Mouse (Mus musculus): Measurements from ENCODE around the gene Asb17. TPM values are rescaled to one million over a fixed set of nuclear protein-coding genes. Genes with fewer than 3 reads are reported as not detected.

The Asb17 gene
- total and polyA plus RNA-seq, 3 experiments: 0.08 to 3.1 (median 2.8) TPM

DNA sequence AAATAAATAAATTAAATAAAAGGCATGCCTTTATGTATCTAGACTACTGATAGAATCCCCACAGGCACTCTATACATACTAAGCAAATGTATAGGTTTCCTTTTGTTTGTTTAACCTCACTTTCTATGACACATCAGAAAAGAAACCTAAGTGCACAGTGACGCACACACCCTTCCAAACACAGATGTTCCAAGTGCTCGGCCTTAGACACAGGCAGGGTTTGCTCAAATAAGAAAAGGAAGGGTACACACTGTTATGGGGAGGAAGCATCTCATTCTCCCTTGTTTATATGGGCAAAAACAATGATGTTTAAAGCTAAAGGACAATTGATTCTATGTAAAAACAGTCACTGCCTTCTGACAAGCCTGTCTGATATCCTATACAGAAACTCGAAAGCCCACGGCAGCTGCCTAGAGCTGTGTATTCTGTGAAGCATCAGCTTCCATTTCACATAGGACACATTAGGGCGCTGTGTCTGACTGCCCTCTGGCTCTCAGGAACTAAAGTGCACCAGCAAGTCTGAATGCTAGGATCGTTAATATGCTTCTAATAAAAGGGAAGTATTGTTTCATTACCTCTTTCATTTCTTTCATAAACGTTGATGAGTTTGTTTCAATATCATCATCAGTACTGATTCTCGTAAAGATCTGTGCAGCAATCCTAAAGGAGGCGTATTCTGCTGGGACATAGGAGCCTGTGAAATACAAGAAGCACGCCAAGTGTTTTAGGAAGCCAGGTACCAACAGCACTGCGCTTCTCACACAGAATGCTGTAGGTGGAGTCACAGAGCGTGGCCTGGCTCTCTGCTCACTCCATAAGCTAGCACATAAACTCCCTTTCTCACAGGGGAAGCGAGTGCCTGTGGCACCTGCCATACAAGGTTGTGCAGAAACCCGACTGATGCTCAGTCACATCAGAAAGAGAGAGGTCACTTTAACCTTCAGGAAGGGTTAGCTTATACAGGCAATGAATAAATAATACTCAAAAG lies 23.4 kb downstream of the Asb17 start:
- ATAC-seq (ENCODE audit: extremely low read depth, insufficient number of reproducible peaks, low FRiP score, poor library complexity, severe bottlenecking) (peak; percentile 54; the same call in 1 of the 2 replicates), DNase-seq (ENCODE audit: low spot score) (no peak)
- Histone ChIP-seq H3K9me3 (replicated peaks) (no peaks in the 10 kb centered on the region), H3K4me3 (ENCODE audit: low read depth, low read length) (peak overlapping the region; percentile 16; the same call in 1 of the 2 replicates), H3K27me3 (ENCODE audit: insufficient read depth, low read length) (no peaks in the 10 kb centered on the region), H3K4me1 (ENCODE audit: insufficient read depth, low read depth, low read length) (peaks cover 35% of the 10 kb centered on the region), H3K36me3 (replicated peaks) (no peaks in the 10 kb centered on the region)
- TF ChIP-seq CTCF (IDR thresholded peaks at IDR 0.05; ENCODE audit: low read depth, low read length): no peak

GRCm38 (mm10) chr3:153871396-153871795 lies 27.4 kb downstream of the Asb17 start:
- peaks cover 18% of the 10 kb centered on the region for H3K4me1 ChIP-seq (ENCODE audit: insufficient read depth, low read depth, low read length)
- DNase-seq (ENCODE audit: low spot score) (no peak), ATAC-seq (ENCODE audit: extremely low read depth, insufficient number of reproducible peaks, low FRiP score, poor library complexity, severe bottlenecking) (no peak)
- peaks cover 14% of the 10 kb centered on the region for H3K27me3 ChIP-seq (ENCODE audit: insufficient read depth, low read length)
- TF ChIP-seq CTCF (IDR thresholded peaks at IDR 0.05; ENCODE audit: low read depth, low read length) (no peak), POLR2AphosphoS5 (IDR thresholded peaks at IDR 0.05; ENCODE audit: insufficient replicate concordance, low read depth, low read length) (no peak), TAL1 (conservative IDR thresholded peaks at IDR 0.05; ENCODE audit: low read depth, low read length) (no peak), GATA1 (IDR thresholded peaks at IDR 0.05; ENCODE audit: borderline replicate concordance, low read length) (no peak), GATA2 (IDR thresholded peaks at IDR 0.05; ENCODE audit: borderline replicate concordance, low read depth, low read length) (no peak)
- H3K4me3 ChIP-seq (ENCODE audit: low read depth, low read length): no peak overlapping the region
- no peaks in the 10 kb centered on the region for H3K9me3 ChIP-seq (replicated peaks)
- H3K36me3 ChIP-seq (replicated peaks): no peaks in the 10 kb centered on the region

- no peak overlapping the region for H3K4me3 ChIP-seq (ENCODE audit: low read depth, low read length)
- no peaks in the 10 kb centered on the region for H3K9me3 ChIP-seq (replicated peaks)
- no peak; the same call in 1 of the 2 replicates for ATAC-seq (ENCODE audit: extremely low read depth, insufficient number of reproducible peaks, low FRiP score, poor library complexity, severe bottlenecking)
- TF ChIP-seq GATA2 (IDR thresholded peaks at IDR 0.05; ENCODE audit: borderline replicate concordance, low read depth, low read length): no peak
- no peak for TF ChIP-seq TAL1 (conservative IDR thresholded peaks at IDR 0.05; ENCODE audit: low read depth, low read length)
- no peak for TF ChIP-seq CTCF (IDR thresholded peaks at IDR 0.05; ENCODE audit: low read depth, low read length)
- TF ChIP-seq POLR2AphosphoS5 (IDR thresholded peaks at IDR 0.05; ENCODE audit: insufficient replicate concordance, low read depth, low read length): no peak
- no peak for TF ChIP-seq GATA1 (IDR thresholded peaks at IDR 0.05; ENCODE audit: borderline replicate concordance, low read length)
- peaks cover 12% of the 10 kb centered on the region for H3K4me1 ChIP-seq (ENCODE audit: insufficient read depth, low read depth, low read length)
- peaks cover 13% of the 10 kb centered on the region for H3K27me3 ChIP-seq (ENCODE audit: insufficient read depth, low read length)
- no peaks in the 10 kb centered on the region for H3K36me3 ChIP-seq (replicated peaks)
- DNase-seq (ENCODE audit: low spot score): no peak
Measured at GRCm38 (mm10) chr3:153886296-153886695, 42.3 kb downstream of the Asb17 start.

DNA sequence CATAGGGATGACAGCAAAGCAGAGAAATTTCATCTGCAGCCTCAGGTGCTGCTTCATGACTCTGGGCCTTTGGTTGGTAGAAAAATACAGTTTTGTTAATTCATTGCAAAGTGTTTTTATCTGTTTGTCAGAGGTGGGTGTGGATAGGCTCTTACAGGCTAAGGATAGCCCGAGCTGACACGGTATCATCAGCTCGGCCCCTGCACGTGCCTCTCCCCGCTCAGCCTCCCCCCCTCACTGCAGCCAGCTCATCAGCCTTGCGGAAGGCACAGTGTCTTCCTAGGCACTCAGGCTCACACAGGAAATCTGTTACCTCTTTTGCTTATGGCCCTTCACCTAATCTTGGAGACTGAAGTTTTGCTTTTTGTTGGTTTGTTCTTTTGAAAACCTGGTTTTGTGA lies 44.1 kb downstream of the Asb17 start:
- no peaks in the 10 kb centered on the region for H3K36me3 ChIP-seq (replicated peaks)
- peaks cover 12% of the 10 kb centered on the region for H3K27me3 ChIP-seq (ENCODE audit: insufficient read depth, low read length)
- 0 out of 2 replicates have a peak, but pooled peaks have one; percentile 28 for ATAC-seq (ENCODE audit: extremely low read depth, insufficient number of reproducible peaks, low FRiP score, poor library complexity, severe bottlenecking)
- no peaks in the 10 kb centered on the region for H3K9me3 ChIP-seq (replicated peaks)
- no peak for DNase-seq (ENCODE audit: low spot score)
- TF ChIP-seq TAL1 (conservative IDR thresholded peaks at IDR 0.05; ENCODE audit: low read depth, low read length) (no peak), GATA2 (IDR thresholded peaks at IDR 0.05; ENCODE audit: borderline replicate concordance, low read depth, low read length) (no peak), CTCF (IDR thresholded peaks at IDR 0.05; ENCODE audit: low read depth, low read length) (no peak), GATA1 (IDR thresholded peaks at IDR 0.05; ENCODE audit: borderline replicate concordance, low read length) (no peak), POLR2AphosphoS5 (IDR thresholded peaks at IDR 0.05; ENCODE audit: insufficient replicate concordance, low read depth, low read length) (no peak)
- H3K4me3 ChIP-seq (ENCODE audit: low read depth, low read length): no peak overlapping the region
- peaks cover 12% of the 10 kb centered on the region for H3K4me1 ChIP-seq (ENCODE audit: insufficient read depth, low read depth, low read length)

DNA sequence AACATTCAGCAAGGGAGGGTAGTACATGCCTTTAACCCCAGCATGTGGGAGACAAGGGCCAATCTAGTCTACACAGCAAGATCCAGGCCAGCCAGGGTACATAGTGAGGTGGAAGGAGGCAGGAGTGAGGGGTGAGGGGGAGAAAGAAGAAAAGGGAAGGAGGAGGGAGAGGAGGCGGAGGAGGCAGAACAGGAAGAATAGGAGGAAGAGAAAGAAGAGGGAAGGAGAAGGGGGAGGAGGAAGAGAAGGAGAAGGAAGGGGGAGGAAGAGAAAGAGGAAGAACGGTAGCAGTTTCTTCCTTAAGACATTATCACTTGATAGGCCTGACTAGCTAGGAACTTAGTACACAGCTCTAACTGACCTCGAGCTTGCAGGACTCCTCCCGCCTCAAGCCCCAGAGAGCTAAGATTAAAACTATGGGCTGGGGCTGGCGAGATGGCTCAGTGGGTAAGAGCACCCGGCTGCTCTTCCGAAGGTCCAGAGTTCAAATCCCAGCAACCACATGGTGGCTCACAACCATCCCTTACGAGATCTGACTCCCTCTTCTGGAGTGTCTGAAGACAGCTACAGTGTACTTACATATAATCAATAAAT lies 45.3 kb downstream of the Asb17 start:
- ATAC-seq (ENCODE audit: extremely low read depth, insufficient number of reproducible peaks, low FRiP score, poor library complexity, severe bottlenecking) (no peak), DNase-seq (ENCODE audit: low spot score) (no peak)
- Histone ChIP-seq H3K4me1 (ENCODE audit: insufficient read depth, low read depth, low read length) (peaks cover 8% of the 10 kb centered on the region), H3K4me3 (ENCODE audit: low read depth, low read length) (no peak overlapping the region), H3K9me3 (replicated peaks) (no peaks in the 10 kb centered on the region), H3K36me3 (replicated peaks) (no peaks in the 10 kb centered on the region), H3K27me3 (ENCODE audit: insufficient read depth, low read length) (peaks cover 5% of the 10 kb centered on the region; the same call in 1 of the 2 replicates)
- TF ChIP-seq GATA1 (IDR thresholded peaks at IDR 0.05; ENCODE audit: borderline replicate concordance, low read length): no peak
- no peak for TF ChIP-seq POLR2AphosphoS5 (IDR thresholded peaks at IDR 0.05; ENCODE audit: insufficient replicate concordance, low read depth, low read length)
- TF ChIP-seq TAL1 (conservative IDR thresholded peaks at IDR 0.05; ENCODE audit: low read depth, low read length): no peak
- TF ChIP-seq CTCF (IDR thresholded peaks at IDR 0.05; ENCODE audit: low read depth, low read length): no peak
- no peak for TF ChIP-seq GATA2 (IDR thresholded peaks at IDR 0.05; ENCODE audit: borderline replicate concordance, low read depth, low read length)

GRCm38 (mm10) chr3:153895454-153895853 lies 51.4 kb downstream of the Asb17 start:
- no peak for DNase-seq (ENCODE audit: low spot score)
- Histone ChIP-seq H3K4me1 (ENCODE audit: insufficient read depth, low read depth, low read length) (peaks cover 5% of the 10 kb centered on the region), H3K9me3 (replicated peaks) (no peaks in the 10 kb centered on the region), H3K27me3 (ENCODE audit: insufficient read depth, low read length) (no peaks in the 10 kb centered on the region), H3K36me3 (replicated peaks) (no peaks in the 10 kb centered on the region), H3K4me3 (ENCODE audit: low read depth, low read length) (no peak overlapping the region)
- no peak for ATAC-seq (ENCODE audit: extremely low read depth, insufficient number of reproducible peaks, low FRiP score, poor library complexity, severe bottlenecking)
- TF ChIP-seq GATA1 (IDR thresholded peaks at IDR 0.05; ENCODE audit: borderline replicate concordance, low read length) (no peak), TAL1 (conservative IDR thresholded peaks at IDR 0.05; ENCODE audit: low read depth, low read length) (no peak), POLR2AphosphoS5 (IDR thresholded peaks at IDR 0.05; ENCODE audit: insufficient replicate concordance, low read depth, low read length) (no peak), GATA2 (IDR thresholded peaks at IDR 0.05; ENCODE audit: borderline replicate concordance, low read depth, low read length) (no peak), CTCF (IDR thresholded peaks at IDR 0.05; ENCODE audit: low read depth, low read length) (no peak)

Measured in G1E (cell line).